Mouse (Mus musculus) Patski (cell line): Measurements from ENCODE around the gene Tnk2. TPM values are rescaled to one million over a fixed set of nuclear protein-coding genes. Genes with fewer than 3 reads are reported as not detected.
"Not testable (repeated sequence)": the region's sequence is repeated elsewhere in the genome, so short reads cannot be mapped to it uniquely, and the experiment has no call there.

Experiments
- ATAC-seq: fragments of 100-300 bp; one replicate; pipeline ENCODE4 v1.8.0; 2021
- CTCF ChIA-PET: fragments of 350-600 bp; sonication (Branson Sonifier 250); formaldehyde crosslinking; loops from one replicate; lab custom pipeline; 2022; ENCODE audit warnings: inconsistent platforms; lab: Charles Lee
- POLR2A ChIA-PET: fragments of 350-600 bp; sonication (Branson Sonifier 250); formaldehyde crosslinking; loops from one replicate; lab custom pipeline; 2022; ENCODE audit warnings: antibody characterized with exemption, inconsistent platforms; lab: Charles Lee
- DNase-seq: peaks from one replicate; pipeline ENCODE4 v3.0.0-alpha.2; 2011; ENCODE audit warnings: low read depth, low spot score
- H3K27me3 ChIP-seq: fragments of 371-371 bp; one replicate; pipeline ENCODE4 v1.5.1; 2021
- CTCF ChIP-seq: fragments of 100-300 bp; IDR thresholded peaks from one replicate; pipeline ENCODE4 v1.5.1; 2021
- in situ Hi-C: fragments of 300-500 bp; cut with MboI; formaldehyde crosslinking; loops from 3 replicates; pipeline ENCODE4 v1.11.1; 2018; ENCODE audit warnings: low pct_unique_long_range_greater_than_20kb, mixed read lengths
- polyA plus RNA-seq: library from polyadenylated mRNA; unstranded; gene quantifications from one replicate; pipeline ENCODE4 v1.2.3, GENCODE M21; 2021

Tnk2 gene
- polyA plus RNA-seq, 1 experiment from 2014 or later: 72.0 TPM

DNA sequence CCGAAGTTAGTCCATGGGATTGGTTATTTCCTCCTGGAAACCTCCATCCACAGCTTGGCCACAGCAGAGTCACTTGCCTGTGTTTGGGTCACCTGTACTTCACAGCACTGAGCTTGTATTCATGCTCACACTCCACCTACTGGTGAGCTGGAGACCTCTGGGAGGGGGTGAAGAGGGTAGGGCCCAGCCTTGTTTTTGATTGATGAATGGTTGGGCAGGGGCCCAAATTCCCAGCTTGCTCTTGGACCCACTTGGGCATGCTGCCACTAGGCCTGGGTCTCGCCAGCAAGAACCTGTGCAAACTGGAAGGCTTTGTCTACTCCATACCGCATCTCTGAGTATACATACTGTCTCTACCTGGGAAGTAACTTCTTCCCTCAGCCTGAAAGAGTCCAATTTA is 8.4 kb upstream of the Tnk2 start:
- ATAC-seq (no peak), DNase-seq (no peak)
- ChIA-PET CTCF (interaction anchor here (1.5 to 3.6 kb wide), 3 partner anchors 13 to 48 kb away, joined by 3 to 14 read pairs (median 4); no protein-coding TSS in a partner anchor), POLR2A (interaction anchor here (1.2 kb wide), 1 partner anchor 24 kb away, joined by 3 read pairs; no protein-coding TSS in a partner anchor)
- in situ Hi-C loops: no loop called here
- no peak for TF ChIP-seq CTCF
- H3K27me3 ChIP-seq: no peaks in the 10 kb centered on the region

- ChIA-PET POLR2A (no interaction called here), CTCF (interaction anchor here (3.6 kb wide), 1 partner anchor 47 kb away, joined by 14 read pairs; no protein-coding TSS in a partner anchor)
- in situ Hi-C loops: no loop called here
- ATAC-seq (no peak), DNase-seq (no peak)
- no peak for TF ChIP-seq CTCF
- H3K27me3 ChIP-seq: no peaks in the 10 kb centered on the region
Observed at GRCm38 (mm10) chr16:32636331-32636730, 7.3 kb upstream of the Tnk2 start.

- ChIA-PET CTCF (interaction anchor here (1.4 to 3.6 kb wide), 6 partner anchors 21 to 52 kb away, joined by 6 to 40 read pairs (median 10); no protein-coding TSS in a partner anchor), POLR2A (no interaction called here)
- in situ Hi-C loops: no loop called here
- ATAC-seq (no peak), DNase-seq (no peak)
- TF ChIP-seq CTCF: no peak
- no peaks in the 10 kb centered on the region for H3K27me3 ChIP-seq
Observed at GRCm38 (mm10) chr16:32636871-32637521, 6.7 kb upstream of the Tnk2 start.

GRCm38 (mm10) chr16:32638476-32638875 is 5.2 kb upstream of the Tnk2 start:
- TF ChIP-seq CTCF: no peak
- POLR2A ChIA-PET: interaction anchor here (0.6 to 1.3 kb wide), 3 partner anchors 30 to 45 kb away, joined by 3 to 4 read pairs (median 3); no protein-coding TSS in a partner anchor
- DNase-seq: no peak
- CTCF ChIA-PET: interaction anchor here (1.0 to 2.9 kb wide), 15 partner anchors 10 to 58 kb away, joined by 3 to 40 read pairs (median 6); no protein-coding TSS in a partner anchor
- peak; percentile 56 for ATAC-seq
- in situ Hi-C loops: no loop called here
- no peaks in the 10 kb centered on the region for H3K27me3 ChIP-seq

- ChIA-PET POLR2A (interaction anchor here (0.6 to 0.7 kb wide), 3 partner anchors 83 to 540 kb away, joined by 3 read pairs; no protein-coding TSS in a partner anchor), CTCF (interaction anchor here (1.2 to 1.5 kb wide), 2 partner anchors 17 to 44 kb away, joined by 3 to 5 read pairs; no protein-coding TSS in a partner anchor)
- DNase-seq: no peak
- in situ Hi-C loops: no loop called here
- no peaks in the 10 kb centered on the region for H3K27me3 ChIP-seq
- ATAC-seq: peak; percentile 36
- no peak for TF ChIP-seq CTCF
Observed at GRCm38 (mm10) chr16:32640096-32640495, 3.6 kb upstream of the Tnk2 start.

- ChIA-PET POLR2A (interaction anchor here (0.6 to 0.7 kb wide), 3 partner anchors 83 to 540 kb away, joined by 3 read pairs; no protein-coding TSS in a partner anchor), CTCF (interaction anchor here (1.2 to 1.5 kb wide), 2 partner anchors 16 to 43 kb away, joined by 3 to 5 read pairs; no protein-coding TSS in a partner anchor)
- ATAC-seq, DNase-seq, in situ Hi-C loops, H3K27me3 ChIP-seq: not testable (repeated sequence)
Observed at GRCm38 (mm10) chr16:32640683-32641082, 3.0 kb upstream of the Tnk2 start.

DNA sequence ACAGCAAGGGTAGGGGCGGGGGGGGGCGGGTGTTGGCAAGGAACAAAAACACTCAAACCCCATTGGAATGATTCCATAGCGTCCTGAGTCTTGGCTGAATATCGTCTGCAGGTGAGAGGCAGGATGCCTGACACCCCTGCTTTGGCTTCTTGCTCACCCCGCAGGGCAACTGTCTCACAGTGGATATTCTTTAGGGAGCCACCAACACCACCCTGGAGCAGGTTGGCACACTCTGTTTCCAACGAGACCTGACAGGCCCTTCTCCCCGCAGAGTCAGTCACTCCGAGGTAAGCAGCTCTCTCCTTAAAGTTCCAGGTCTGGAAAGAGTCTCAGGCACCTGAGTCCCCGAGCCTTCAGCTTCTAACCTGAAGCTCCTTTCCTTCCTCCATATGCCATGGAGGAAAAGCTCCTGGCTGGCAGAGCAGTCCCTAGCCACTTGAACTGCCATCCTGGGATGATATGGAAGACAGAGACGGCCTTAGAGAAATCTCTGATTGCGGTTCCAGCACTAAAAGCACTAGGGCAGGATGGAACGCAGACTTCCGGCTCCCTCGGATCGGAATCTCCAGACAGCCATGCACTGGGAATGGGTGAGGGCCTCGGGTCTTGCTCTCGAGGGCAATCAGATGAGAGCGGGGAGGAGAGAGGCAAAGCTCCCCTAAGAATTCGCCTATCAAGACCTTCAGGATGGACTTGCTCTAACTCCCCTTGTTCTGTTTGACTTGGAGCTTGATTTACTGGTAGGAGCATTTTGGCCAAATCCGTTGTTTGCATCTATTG is 2.0 kb upstream of the Tnk2 start:
- POLR2A ChIA-PET: interaction anchor here (0.6 kb wide), 1 partner anchor 42 kb away, joined by 3 read pairs; no protein-coding TSS in a partner anchor
- CTCF ChIA-PET: interaction anchor here (1.2 to 1.5 kb wide), 3 partner anchors 15 to 42 kb away, joined by 3 to 5 read pairs (median 4); no protein-coding TSS in a partner anchor

DNA sequence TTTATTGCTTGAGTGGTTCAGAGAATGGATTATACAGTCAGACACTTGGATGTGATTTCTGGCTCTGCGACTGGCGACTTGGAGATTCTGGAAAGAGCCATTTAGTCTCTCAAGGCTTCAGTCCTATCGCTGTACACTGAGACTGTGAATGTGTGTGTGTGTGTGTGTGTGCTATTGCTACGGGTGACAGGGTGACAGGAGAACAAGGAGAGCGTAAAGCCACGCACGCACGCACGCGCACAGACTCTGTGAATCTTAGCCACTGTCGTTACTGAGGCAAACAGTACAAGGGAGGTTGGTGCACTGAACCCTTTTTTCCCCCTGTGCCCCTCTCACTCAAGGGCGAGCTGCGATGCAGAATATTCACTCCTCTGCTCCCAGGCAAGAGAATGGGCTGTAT is 1.4 kb upstream of the Tnk2 start:
- ChIA-PET POLR2A (no interaction called here), CTCF (interaction anchor here (1.4 kb wide), 1 partner anchor 17 kb away, joined by 4 read pairs; no protein-coding TSS in a partner anchor)
- no peak for DNase-seq
- no peak for ATAC-seq
- in situ Hi-C loops: no loop called here
- H3K27me3 ChIP-seq: no peaks in the 10 kb centered on the region
- TF ChIP-seq CTCF: no peak

More for the DNA sequence above, 2.0 kb upstream of the Tnk2 start:
- no peak for ATAC-seq
- H3K27me3 ChIP-seq: no peaks in the 10 kb centered on the region
- in situ Hi-C loops: no loop called here
- TF ChIP-seq CTCF: no peak
- DNase-seq: no peak

- ATAC-seq (peak; percentile 10), DNase-seq (no peak)
- POLR2A ChIA-PET: interaction anchor here (1.0 to 2.7 kb wide), 5 partner anchors 11 to 69 kb away, joined by 3 to 15 read pairs (median 3); no protein-coding TSS in a partner anchor
- in situ Hi-C loops: no loop called here
- CTCF ChIA-PET: interaction anchor here (1.0 to 1.7 kb wide), 3 partner anchors 13 to 53 kb away, joined by 3 to 7 read pairs (median 3); no protein-coding TSS in a partner anchor
- TF ChIP-seq CTCF: no peak
- H3K27me3 ChIP-seq: no peaks in the 10 kb centered on the region
Observed at GRCm38 (mm10) chr16:32644069-32644800, 561 bp downstream of the Tnk2 start.
